8 mouse cellular contexts compared by ENCODE assay signal in the genomic region with DNA sequence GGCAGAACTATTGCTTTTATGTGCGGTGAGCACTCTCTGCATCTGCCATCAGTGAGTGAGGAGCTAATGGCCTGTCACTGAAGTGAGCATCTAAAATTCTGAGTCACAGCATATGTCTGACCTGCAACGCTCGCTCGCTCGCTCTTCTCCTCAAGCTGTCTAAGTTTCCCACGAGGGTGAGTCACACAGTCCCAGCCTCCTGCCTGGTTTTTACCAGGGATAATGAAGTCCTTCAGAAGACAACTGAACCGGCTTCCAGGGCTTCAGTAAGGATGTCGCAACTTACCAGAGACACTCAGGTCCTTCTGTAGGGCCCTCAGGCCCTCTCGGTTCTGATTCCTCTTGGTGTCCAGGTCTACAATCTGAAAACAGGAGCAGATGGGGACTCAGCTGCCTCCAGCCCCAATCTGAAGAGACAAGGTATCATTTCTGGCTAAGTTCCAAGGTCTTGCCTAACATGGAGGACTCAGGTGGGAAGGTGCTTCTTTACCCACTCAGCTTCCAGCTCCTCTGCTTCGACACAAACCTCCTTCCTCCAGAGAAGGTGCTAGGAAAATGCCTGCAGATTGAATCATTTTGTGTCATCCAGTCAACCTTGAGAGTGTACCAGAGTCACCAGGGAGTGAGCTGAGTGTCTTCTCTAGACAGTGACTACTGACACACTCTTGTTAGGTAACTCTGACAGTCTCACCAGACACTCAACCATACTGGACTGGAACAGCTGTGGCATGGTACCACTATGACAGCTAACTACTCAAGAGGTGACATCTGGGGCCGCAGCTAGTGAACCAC. TPM values are rescaled to one million over a fixed set of nuclear protein-coding genes. Genes with fewer than 3 reads are reported as not detected.
DNase-seq lines count a peak whose midpoint lies in the region; ATAC-seq lines count a peak whose summit lies in the region.

No protein-coding gene starts in this region.

- no peaks in the 10 kb centered on the region for H3K9me3 ChIP-seq in megakaryocyte, embryonic 14.5 days
- H3K9me3 ChIP-seq in hindbrain, embryonic 10.5 days: no peaks in the 10 kb centered on the region
- H3K9me3 ChIP-seq in midbrain, embryonic 13.5 days: no peaks in the 10 kb centered on the region

- ATAC-seq in frontal cortex, adult (ENCODE audit: low TSS enrichment): peak; percentile 38
- ATAC-seq in megakaryocyte, adult 5-6 weeks (ENCODE audit: poor library complexity, severe bottlenecking): no peak
- no peak for ATAC-seq in midbrain, embryonic 13.5 days

- no peak overlapping the region for H3K27ac ChIP-seq in hindbrain, embryonic 10.5 days
- no peak overlapping the region for H3K27ac ChIP-seq in midbrain, embryonic 13.5 days

- peaks cover 53% of the 10 kb centered on the region for H3K36me3 ChIP-seq in megakaryocyte, embryonic 14.5 days (replicated peaks; ENCODE audit: low read length)
- H3K36me3 ChIP-seq in hindbrain, embryonic 10.5 days: peaks cover 48% of the 10 kb centered on the region
- peaks cover 47% of the 10 kb centered on the region for H3K36me3 ChIP-seq in midbrain, embryonic 13.5 days

- peaks cover 26% of the 10 kb centered on the region for H3K4me1 ChIP-seq in megakaryocyte, embryonic 14.5 days
- peaks cover 13% of the 10 kb centered on the region for H3K4me1 ChIP-seq in hindbrain, embryonic 10.5 days (replicated peaks)
- peaks cover 18% of the 10 kb centered on the region for H3K4me1 ChIP-seq in midbrain, embryonic 13.5 days (replicated peaks)

- peak overlapping the region; percentile 93 for H3K4me3 ChIP-seq in megakaryocyte, embryonic 14.5 days (replicated peaks)
- H3K4me3 ChIP-seq in hindbrain, embryonic 10.5 days: peak overlapping the region; percentile 98
- peak overlapping the region; percentile 88 for H3K4me3 ChIP-seq in midbrain, embryonic 13.5 days (replicated peaks)

- peak overlapping the region; percentile 90 for H3K9ac ChIP-seq in midbrain, embryonic 13.5 days (replicated peaks)

- no peak for DNase-seq in frontal cortex, postnatal 14 days (ENCODE audit: low spot score in 2 of 2)
- DNase-seq in hindbrain, embryonic 10.5 days (ENCODE audit: low spot score): no peak
- no peak for DNase-seq in gastrocnemius, adult 8-10 months (ENCODE audit: low spot score in 2 of 2)
- no peak for DNase-seq in retina, postnatal 1 day

- WGBS in hindbrain, embryonic 10.5 days: 93% methylated on average over 11 of the region's 11 CpGs
- WGBS in midbrain, embryonic 13.5 days: 95% methylated on average over 11 of the region's 11 CpGs

- H3K4me2 ChIP-seq in midbrain, embryonic 13.5 days (replicated peaks): peak overlapping the region; percentile 87

- H3K27me3 ChIP-seq in megakaryocyte, embryonic 14.5 days (replicated peaks): peaks cover 19% of the 10 kb centered on the region
- peaks cover 6% of the 10 kb centered on the region; the same call in 1 of the 2 replicates for H3K27me3 ChIP-seq in hindbrain, embryonic 10.5 days (ENCODE audit: insufficient read depth, poor library complexity, severe bottlenecking)
- peaks cover 6% of the 10 kb centered on the region; the same call in 1 of the 2 replicates for H3K27me3 ChIP-seq in midbrain, embryonic 13.5 days

RNA-seq across cellular contexts. Expression of gene Pdrg1, which starts 1.3 kb away (rescaled TPM):
- polyA plus RNA-seq in megakaryocyte, embryonic 14.5 days (2012; ENCODE audit: insufficient read depth, low replicate concordance): 9.7 and 47.3 TPM in 2 replicates
- 34.0 and 38.6 TPM in 2 replicates for total RNA-seq in megakaryocyte, adult 5-6 weeks (2015)
- total RNA-seq in megakaryocyte, adult 5-6 weeks (2017): 80.2 and 129 TPM in 2 replicates
- 110 and 120 TPM in 2 replicates for polyA plus RNA-seq in hindbrain, embryonic 10.5 days (2016; fragmentation: Nextera tagmentation; extraction: Ambion mirVana)
- 175 and 193 TPM in 2 replicates for polyA plus RNA-seq in midbrain, embryonic 13.5 days (2015; fragmentation: Nextera tagmentation; extraction: Ambion mirVana)
- total RNA-seq in gastrocnemius, adult 8-10 months (2022): 10 to 100 TPM; 71.5 to 83.6 (median 81.3) TPM

RNA-seq across cellular contexts. Expression of gene Xkr7, which starts 17.7 kb away (rescaled TPM):
- polyA plus RNA-seq in megakaryocyte, embryonic 14.5 days (2012; ENCODE audit: insufficient read depth, low replicate concordance): not detected in 2 replicates
- not detected in 2 replicates for total RNA-seq in megakaryocyte, adult 5-6 weeks (2015)
- total RNA-seq in megakaryocyte, adult 5-6 weeks (2017): not detected in 2 replicates
- polyA plus RNA-seq in hindbrain, embryonic 10.5 days (2016; fragmentation: Nextera tagmentation; extraction: Ambion mirVana): 0.73 and 1.1 TPM in 2 replicates
- polyA plus RNA-seq in midbrain, embryonic 13.5 days (2015; fragmentation: Nextera tagmentation; extraction: Ambion mirVana): 1.7 and 2.0 TPM in 2 replicates
- total RNA-seq in gastrocnemius, adult 8-10 months (2022): not detected

RNA-seq across cellular contexts. Expression of gene Ttll9, which starts 51.6 kb away (rescaled TPM):
- polyA plus RNA-seq in megakaryocyte, embryonic 14.5 days (2012; ENCODE audit: insufficient read depth, low replicate concordance): 0.22 TPM in 1 of 2 replicates, not detected in the other
- total RNA-seq in megakaryocyte, adult 5-6 weeks (2015): 0.38 TPM in 1 of 2 replicates, not detected in the other
- 0.28 TPM in 1 of 2 replicates, not detected in the other for total RNA-seq in megakaryocyte, adult 5-6 weeks (2017)
- polyA plus RNA-seq in hindbrain, embryonic 10.5 days (2016; fragmentation: Nextera tagmentation; extraction: Ambion mirVana): 1.6 and 1.9 TPM in 2 replicates
- polyA plus RNA-seq in midbrain, embryonic 13.5 days (2015; fragmentation: Nextera tagmentation; extraction: Ambion mirVana): 3.4 and 3.9 TPM in 2 replicates
- total RNA-seq in gastrocnemius, adult 8-10 months (2022): not detected

RNA-seq across cellular contexts. Expression of gene Ccm2l, which starts 51.8 kb away (rescaled TPM):
- not detected in 2 replicates for polyA plus RNA-seq in megakaryocyte, embryonic 14.5 days (2012; ENCODE audit: insufficient read depth, low replicate concordance)
- total RNA-seq in megakaryocyte, adult 5-6 weeks (2015): 0.59 TPM in 1 of 2 replicates, not detected in the other
- 0.22 TPM in 1 of 2 replicates, not detected in the other for total RNA-seq in megakaryocyte, adult 5-6 weeks (2017)
- 1.3 and 1.8 TPM in 2 replicates for polyA plus RNA-seq in hindbrain, embryonic 10.5 days (2016; fragmentation: Nextera tagmentation; extraction: Ambion mirVana)
- 0.79 and 1.6 TPM in 2 replicates for polyA plus RNA-seq in midbrain, embryonic 13.5 days (2015; fragmentation: Nextera tagmentation; extraction: Ambion mirVana)
- total RNA-seq in gastrocnemius, adult 8-10 months (2022): 1 to 10 TPM; 2.6 to 3.3 (median 2.8) TPM
